Mouse (Mus musculus): ENCODE data around the gene Macrod2.

DNA sequence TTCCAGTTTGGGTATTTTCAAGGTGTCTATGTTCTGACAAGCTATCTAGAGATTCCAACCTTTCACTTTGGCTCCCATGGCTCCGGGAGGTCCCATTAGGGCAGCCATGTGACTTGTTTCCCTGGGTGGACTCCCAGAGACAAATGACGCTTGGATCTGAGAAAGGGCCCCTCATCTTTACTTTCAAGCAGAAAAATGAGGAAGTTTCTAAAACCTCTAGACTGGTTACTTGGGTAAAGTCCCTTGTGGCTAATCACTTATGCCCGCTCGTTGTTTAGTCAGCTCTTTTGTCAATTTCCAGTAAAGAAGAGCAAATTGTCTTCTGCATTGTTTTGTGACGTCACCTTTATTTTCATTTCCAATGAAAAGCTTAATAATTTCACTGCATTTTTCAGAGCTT, 448.9 kb downstream of the Macrod2 start:
- TF ChIP-seq CTCF (IDR thresholded peaks at IDR 0.05; ENCODE audit: low read depth, low read length) (no peak), POLR2A (IDR thresholded peaks at IDR 0.05; ENCODE audit: extremely low read depth, insufficient read depth, low read length) (no peak)
